32 mouse cellular contexts compared by ENCODE assay signal in genomic region chr17:87954618-87955124, GRCm38 (mm10). TPM values are rescaled to one million over a fixed set of nuclear protein-coding genes. Genes with fewer than 3 reads are reported as not detected.
"Had no signal": no experiment of that assay in that cellular context is flagged by ENCODE, and none has a peak within 500 bp of the region (broad histone marks: within the 10 kb centered on the region; RNA-seq: fewer than 3 reads in every experiment).

No protein-coding gene starts in this region.

RNA-seq across cellular contexts. Expression of gene Rpl36-ps4, which starts 33.9 kb away (rescaled TPM):
- total RNA-seq: common myeloid progenitor, adult 5-6 weeks; forebrain, postnatal 0 days; gastrocnemius, adult 18-20 months; gastrocnemius, adult 2 months; gastrocnemius, adult 8-10 months; gastrocnemius, postnatal 10 days; gastrocnemius, postnatal 14 days; gastrocnemius, postnatal 25 days; gastrocnemius, postnatal 36 days; gastrocnemius, postnatal 4 days; granulocyte monocyte progenitor cell, adult 5-6 weeks; heart, adult 18-20 months; heart, adult 2 months; heart, adult 8-10 months had no signal
- polyA plus RNA-seq: cortical plate, adult 2 months; embryonic facial prominence, embryonic 10.5 days; embryonic facial prominence, embryonic 11.5 days; embryonic facial prominence, embryonic 12.5 days; embryonic facial prominence, embryonic 13.5 days; embryonic facial prominence, embryonic 14.5 days; embryonic facial prominence, embryonic 15.5 days; erythroblast, embryonic 14.5 days; forebrain, embryonic 10.5 days; forebrain, embryonic 11.5 days; forebrain, embryonic 12.5 days; forebrain, embryonic 13.5 days; forebrain, embryonic 14.5 days; forebrain, embryonic 15.5 days; forebrain, embryonic 16.5 days; forebrain, postnatal 0 days; frontal cortex, adult 2 months; gonadal fat pad, adult 2 months; heart, adult 2 months; heart, embryonic 10.5 days had no signal
